Mouse (Mus musculus): ENCODE results near the gene Ugt2b36.
"Not testable (repeated sequence)": the region's sequence is repeated elsewhere in the genome, so short reads cannot be mapped to it uniquely, and the experiment has no call there.

Ugt2b36 gene

GRCm38 (mm10) chr5:87092346-87093027, at the start of gene Ugt2b36:
Ugt2b36 (minus strand) TSS chr5:87092555.
- DNase-seq (ENCODE audit: low read depth): no peak

- not testable (repeated sequence) for DNase-seq (ENCODE audit: low read depth)
These were observed 47.8 kb upstream of the Ugt2b36 start, which contains the start of gene Ugt2b5 for GRCm38 (mm10) chr5:87140196-87140595. Ugt2b5 (minus strand) TSS chr5:87140318.

- DNase-seq (ENCODE audit: low read depth): not testable (repeated sequence)
These were observed 11.3 kb upstream of the Ugt2b36 start for GRCm38 (mm10) chr5:87103697-87104096.

GRCm38 (mm10) chr5:87091111-87091510, 1.2 kb downstream of the Ugt2b36 start:
- DNase-seq (ENCODE audit: low read depth): no peak

- DNase-seq (ENCODE audit: low read depth): no peak
These were observed 3.1 kb downstream of the Ugt2b36 start for GRCm38 (mm10) chr5:87089264-87089663.

GRCm38 (mm10) chr5:87086269-87086668, 6.1 kb downstream of the Ugt2b36 start:
- DNase-seq (ENCODE audit: low read depth): no peak

- no peak for DNase-seq (ENCODE audit: low read depth)
These were observed 61.7 kb downstream of the Ugt2b36 start for GRCm38 (mm10) chr5:87030624-87031023.

GRCm38 (mm10) chr5:87027359-87027758, 65.0 kb downstream of the Ugt2b36 start:
- DNase-seq (ENCODE audit: low read depth): no peak

All from c-Kit-positive CD71-negative TER-119-negative erythroid progenitor cells, embryonic 14.5 days (primary cell).